Mouse (Mus musculus) mouse embryonic stem cell (cell line): ENCODE measurements at regions not wholly inside any gene's neighbourhood (a gene's known extent, or its start where the extent isn't known, plus 50 kb on each side); places are given as distances from the start of the nearest gene placed in this dataset.

Source experiments
- in situ Hi-C, 2 experiments: fragments of 300-500 bp; cut with MboI; formaldehyde crosslinking; loops; 1 replicate in 1 of 2; 3 replicates in 1 of 2; pipeline ENCODE4 v1.14.3; 2019 to 2020; ENCODE audit warnings: low sequenced_read_pairs in 2 of 2, low pct_unique_long_range_greater_than_20kb in 1 of 2, mixed read lengths in 1 of 2; ENCODE audit not compliant: unreplicated experiment in 1 of 2

DNA sequence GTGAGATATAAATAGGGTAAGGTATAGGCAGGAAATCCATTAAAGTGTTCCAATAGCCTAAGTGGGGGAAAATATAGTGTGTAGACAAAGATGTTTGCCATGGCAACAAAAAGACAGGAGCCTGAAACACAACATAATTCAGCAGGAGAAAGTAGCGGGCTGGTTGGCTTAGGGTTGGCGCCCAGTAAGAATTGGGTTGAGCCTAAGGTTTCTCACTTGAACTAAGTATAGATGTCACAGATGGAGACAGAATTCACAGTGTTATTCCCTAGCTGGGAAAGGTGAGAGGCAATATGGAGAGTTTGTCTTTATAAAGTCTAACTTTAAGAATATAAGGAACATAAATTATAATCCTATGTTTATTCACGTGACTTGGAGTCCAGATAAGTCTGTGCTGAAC lies 64.8 kb upstream of the Ogfrl1 start:
- in situ Hi-C loops = no loop called here

- in situ Hi-C loops = no loop called here
Measured at GRCm38 (mm10) chr1:23464081-23464480, 66.5 kb upstream of the Ogfrl1 start.

DNA sequence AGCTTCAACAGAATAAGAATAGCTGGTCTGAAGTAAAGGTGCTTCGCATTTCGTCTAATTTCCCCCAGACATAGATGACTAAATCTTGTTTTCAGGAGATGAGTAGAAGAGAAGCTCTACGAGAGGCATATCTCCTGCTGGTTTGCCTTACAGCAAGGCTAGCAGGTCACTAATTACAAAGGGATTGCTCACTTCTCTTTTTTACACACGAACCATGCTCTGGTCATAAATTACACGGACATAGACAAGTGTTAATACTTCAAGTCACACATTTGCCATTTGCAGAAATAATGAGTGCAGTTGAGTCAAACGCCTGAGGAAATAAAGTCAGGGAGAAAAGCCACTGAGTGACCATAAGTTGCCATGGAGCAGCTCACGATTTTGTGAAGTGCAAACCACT lies 68.8 kb upstream of the Ogfrl1 start:
- in situ Hi-C loops = no loop called here

DNA sequence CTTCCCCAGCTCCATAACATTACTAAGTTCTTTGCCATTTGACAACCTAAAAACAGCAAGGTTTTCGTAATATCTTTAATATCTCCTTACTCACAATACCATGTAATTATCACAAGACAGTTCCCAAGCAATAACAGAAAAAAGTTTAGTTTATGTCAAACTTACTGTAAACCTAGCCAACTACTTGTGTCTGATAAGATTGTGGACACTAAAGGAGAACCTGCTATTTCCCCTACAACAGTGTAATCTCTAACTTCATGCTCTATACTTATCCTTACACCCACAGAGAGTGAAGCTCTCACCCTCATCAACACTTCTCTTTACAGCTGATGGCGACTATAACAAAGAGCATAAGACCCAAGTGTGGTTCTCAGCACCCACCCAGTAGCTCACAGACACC lies 69.8 kb upstream of the Ogfrl1 start:
- in situ Hi-C loops = no loop called here

DNA sequence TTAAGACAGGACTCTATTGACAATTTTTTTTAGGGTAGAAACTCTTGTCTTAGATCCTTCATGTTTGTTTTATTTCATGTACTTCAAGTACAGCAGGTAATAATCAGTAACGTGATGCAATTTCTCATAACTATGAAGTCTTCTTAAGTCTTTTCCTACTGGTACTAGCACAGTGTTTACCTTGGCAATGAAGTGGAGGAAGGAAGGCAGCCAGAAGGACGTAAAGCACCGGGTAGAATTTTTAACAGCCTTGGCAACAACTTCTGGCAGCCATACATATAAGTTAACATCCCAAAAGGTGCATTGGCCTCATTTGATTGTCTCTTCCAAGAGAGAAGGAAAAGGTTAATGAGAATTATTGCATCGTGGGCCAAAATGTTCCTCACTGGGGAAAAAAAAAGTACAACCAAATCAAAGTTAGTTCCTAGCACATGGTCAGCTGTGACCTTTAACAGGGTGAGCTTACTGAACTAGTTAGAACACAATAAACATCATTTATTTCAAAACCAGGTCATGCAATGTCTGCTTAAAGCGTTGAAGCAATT lies 83.3 kb upstream of the Ogfrl1 start:
- in situ Hi-C loops = loop anchor here in 1 of 2 experiments (25.0 kb wide), 1 partner anchor 294 kb away; no protein-coding TSS in a partner anchor

DNA sequence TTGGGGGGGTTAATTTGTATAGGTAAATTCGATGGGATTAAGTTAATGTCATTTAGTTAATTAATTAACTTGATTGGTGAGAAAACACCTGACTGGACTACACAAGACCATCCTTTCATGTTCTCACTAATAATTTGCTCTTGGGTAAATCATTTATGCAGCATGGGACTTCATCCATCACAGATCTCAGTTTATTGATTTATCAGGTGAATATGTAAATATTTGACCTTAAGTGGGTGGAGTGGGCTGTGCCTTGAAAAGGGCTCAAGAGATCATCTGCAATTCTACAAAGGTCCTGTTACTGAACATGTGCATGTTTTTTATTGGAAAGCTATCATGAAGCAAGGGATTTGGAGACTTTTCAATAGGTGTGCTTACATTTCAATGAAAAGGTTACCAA lies 87.0 kb upstream of the Ogfrl1 start:
- in situ Hi-C loops = loop anchor here in 1 of 2 experiments (25.0 kb wide), 1 partner anchor 297 kb away; no protein-coding TSS in a partner anchor

DNA sequence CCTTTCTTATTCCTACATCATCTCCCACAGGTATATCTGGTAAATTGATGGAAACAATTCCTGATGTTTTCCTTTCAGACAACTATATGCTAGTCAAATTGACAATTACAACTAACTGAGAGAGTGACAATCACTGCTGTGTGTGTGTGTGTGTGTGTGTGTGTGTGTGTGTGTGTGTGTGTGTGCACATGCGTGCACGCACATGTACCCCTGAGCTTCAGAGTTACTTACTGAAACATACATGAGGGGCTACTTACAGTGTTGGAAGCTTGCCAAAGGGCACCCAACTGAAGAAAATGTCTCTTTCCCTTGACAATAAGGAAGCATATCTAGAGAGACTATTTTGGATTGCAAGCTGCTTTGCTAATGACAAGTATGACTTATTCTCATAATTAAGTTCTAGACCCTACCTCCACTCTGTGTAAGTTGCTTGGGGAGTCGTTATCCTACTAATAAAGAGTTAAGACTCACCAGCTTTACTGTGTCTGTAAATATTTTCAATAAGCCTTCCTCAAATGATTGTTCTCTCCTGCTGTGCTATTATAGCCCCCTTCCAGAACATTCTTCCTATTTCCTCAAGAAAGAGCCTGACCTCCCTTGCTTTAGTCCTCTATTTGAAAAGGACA lies 87.7 kb upstream of the Ogfrl1 start:
- in situ Hi-C loops = loop anchor here in 1 of 2 experiments (25.0 kb wide), 1 partner anchor 298 kb away; no protein-coding TSS in a partner anchor

DNA sequence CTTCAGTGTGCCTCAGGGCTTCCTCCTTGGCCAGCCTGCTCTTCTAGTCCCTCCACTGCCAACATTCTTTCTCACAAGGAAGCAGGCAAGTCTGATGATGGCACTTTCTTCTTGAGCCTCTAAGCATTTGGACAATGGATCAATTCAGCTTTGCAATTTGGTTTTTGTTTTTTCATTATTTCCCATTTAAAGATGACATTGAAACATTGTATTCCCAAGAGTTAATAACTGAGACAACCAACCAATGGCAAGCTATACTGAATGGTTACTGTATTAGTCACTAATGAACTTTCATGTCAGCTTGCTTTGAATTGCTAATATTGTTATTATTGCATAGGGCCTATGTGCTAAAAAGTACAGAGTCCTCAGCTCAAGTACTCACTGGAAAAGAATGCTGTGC lies 89.5 kb upstream of the Ogfrl1 start:
- in situ Hi-C loops = loop anchor here in 1 of 2 experiments (25.0 kb wide), 1 partner anchor 300 kb away; no protein-coding TSS in a partner anchor

DNA sequence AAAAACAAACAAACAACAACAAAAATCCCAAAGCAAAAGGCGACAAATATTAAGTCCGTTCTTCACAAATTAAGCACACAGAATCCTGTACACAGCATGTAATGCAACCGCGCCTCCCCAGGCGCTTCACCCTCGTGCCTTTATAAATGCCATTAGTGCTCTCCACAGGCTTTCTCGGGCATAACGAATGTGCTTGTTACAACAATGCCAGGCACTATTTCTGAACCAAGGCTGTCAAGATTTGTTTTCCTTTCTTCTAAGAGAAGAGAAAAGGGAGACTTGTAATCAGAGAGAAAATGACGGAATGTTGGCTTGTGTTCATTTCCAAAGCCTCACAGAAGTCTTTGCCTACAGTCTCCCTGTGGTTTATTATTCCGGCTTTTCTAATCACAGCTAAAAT lies 93.1 kb upstream of the Ogfrl1 start:
- in situ Hi-C loops = loop anchor here in 1 of 2 experiments (25.0 kb wide), 1 partner anchor 303 kb away; no protein-coding TSS in a partner anchor

DNA sequence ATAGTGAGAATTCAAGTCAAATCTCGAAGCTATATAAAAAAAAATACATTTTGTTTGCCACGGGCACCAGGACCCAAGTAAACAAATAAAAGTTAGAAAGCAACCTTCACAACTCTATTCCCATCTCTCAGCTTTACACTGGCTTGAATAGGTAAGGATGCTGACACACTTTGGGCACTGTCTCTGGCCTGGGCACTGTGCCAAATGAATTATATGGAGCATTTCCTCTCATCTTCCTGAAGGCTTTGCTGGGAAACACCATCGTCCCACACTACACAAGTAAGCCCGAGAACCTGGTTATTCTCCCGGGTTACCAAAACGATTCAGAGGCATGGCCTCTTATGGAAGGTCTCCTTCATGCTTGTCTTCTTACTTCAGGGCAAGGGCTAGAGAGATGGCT lies 93.5 kb upstream of the Ogfrl1 start:
- in situ Hi-C loops = loop anchor here in 1 of 2 experiments (25.0 kb wide), 1 partner anchor 304 kb away; no protein-coding TSS in a partner anchor

GRCm38 (mm10) chr1:23492981-23493380 lies 95.4 kb upstream of the Ogfrl1 start:
- in situ Hi-C loops = loop anchor here in 1 of 2 experiments (25.0 kb wide), 1 partner anchor 306 kb away; no protein-coding TSS in a partner anchor

- in situ Hi-C loops = loop anchor here in 1 of 2 experiments (25.0 kb wide), 1 partner anchor 308 kb away; no protein-coding TSS in a partner anchor
Measured at GRCm38 (mm10) chr1:23495412-23495811, 97.8 kb upstream of the Ogfrl1 start.

DNA sequence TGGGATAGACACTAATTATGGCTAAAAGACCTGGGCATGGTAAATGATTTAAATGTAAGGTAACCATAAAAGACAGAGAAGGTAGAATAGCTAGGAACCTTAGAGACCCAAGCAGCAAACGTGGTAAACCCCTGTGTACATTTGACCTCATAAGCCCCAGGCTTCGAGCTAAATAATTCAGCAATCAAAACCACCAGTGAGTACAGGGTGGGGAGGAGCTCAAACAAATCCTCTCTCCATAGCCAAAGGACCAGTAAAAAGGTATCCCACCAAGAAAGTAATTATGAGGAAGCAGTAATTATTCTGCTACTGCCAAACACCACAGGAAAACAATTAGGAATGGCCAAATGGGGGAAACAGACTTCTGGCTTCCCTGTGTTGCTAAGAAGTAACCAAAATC lies 122.5 kb upstream of the Ogfrl1 start:
- in situ Hi-C loops = no loop called here

DNA sequence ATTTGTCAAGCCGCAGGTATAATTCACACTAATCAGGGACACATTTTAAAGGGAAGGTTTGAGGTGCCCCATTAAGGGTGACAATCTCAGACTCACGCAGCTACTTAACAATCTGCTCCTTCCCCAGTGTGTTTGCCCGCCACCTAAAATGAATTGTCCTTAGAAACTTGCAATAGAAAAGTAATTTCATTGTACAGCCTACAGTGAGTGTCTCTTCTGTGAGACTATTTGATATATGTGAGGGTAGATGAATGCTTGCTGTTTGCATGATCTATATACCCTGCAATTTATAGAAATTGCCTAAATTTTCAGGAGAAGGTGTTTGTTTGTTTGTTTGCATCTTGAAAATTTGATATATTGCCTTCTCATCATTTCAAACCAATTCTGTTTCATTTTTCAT lies 135.1 kb upstream of the Ogfrl1 start:
- in situ Hi-C loops = no loop called here

- in situ Hi-C loops = no loop called here
Measured at GRCm38 (mm10) chr1:23536621-23537020, 139.0 kb upstream of the Ogfrl1 start.

GRCm38 (mm10) chr1:23538419-23538818 lies 140.8 kb upstream of the Ogfrl1 start:
- in situ Hi-C loops = no loop called here

- in situ Hi-C loops = no loop called here
Measured at GRCm38 (mm10) chr1:23540594-23540993, 143.0 kb upstream of the Ogfrl1 start.

GRCm38 (mm10) chr1:23555794-23556193 lies 158.2 kb upstream of the Ogfrl1 start:
- in situ Hi-C loops = no loop called here

GRCm38 (mm10) chr1:23568106-23568505 lies 170.5 kb upstream of the Ogfrl1 start:
- in situ Hi-C loops = no loop called here

DNA sequence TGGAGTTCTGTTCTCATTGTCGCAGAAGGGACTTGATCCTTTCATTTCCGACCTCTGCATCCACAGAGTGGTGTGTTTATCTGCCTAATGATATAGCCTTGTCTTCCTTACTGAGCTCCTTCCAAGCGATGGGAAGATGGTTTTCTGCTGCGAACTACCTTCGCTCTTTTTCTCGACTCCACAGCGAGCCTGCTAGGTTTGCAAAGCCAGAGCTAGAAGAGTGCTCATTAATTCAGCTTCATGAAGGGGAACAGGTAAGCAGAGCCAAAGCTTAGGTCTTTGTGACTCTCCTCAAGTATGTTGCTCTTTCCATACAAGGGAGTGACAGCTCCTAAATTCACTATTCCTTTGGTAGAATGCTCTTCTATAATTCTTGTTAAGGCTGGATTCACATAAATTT lies 176.9 kb upstream of the Ogfrl1 start:
- in situ Hi-C loops = no loop called here
